ENCODE assay signal across 16 mouse cellular contexts in the genomic region with DNA sequence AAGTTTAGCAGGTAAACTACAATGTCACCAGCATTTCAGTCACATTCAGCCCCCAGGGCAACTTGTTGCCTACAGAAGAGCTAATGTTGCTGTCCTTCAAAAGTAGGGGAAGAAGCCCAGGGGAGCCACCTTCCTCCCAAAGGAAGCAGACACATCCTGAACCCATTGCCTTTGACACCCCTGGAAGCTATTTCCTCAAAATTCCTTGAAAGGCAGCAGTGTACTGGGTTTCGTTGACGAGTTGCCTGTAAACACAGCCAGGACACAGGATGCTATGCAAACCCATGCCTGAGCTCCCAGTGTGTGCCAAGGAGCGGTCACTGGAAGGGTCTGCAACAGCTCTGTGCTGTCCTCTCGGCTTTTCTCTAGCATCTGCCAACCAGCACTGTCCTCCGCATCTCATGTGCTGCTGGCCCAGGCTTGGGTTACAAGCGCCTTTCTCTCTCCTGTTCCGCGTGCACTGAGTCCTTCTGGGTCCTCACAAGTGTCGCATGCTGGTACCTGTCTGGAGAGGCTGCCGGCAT.
DNase-seq lines count a peak whose midpoint lies in the region; ATAC-seq and TF ChIP-seq lines count a peak whose summit lies in the region.
"Had no signal": no experiment of that assay in that cellular context is flagged by ENCODE, and none has a peak within 500 bp of the region (broad histone marks: within the 10 kb centered on the region; RNA-seq: fewer than 3 reads in every experiment).

No protein-coding gene starts in this region.

- H3K4me2 ChIP-seq in heart, embryonic 11.5 days, result no peak overlapping the region
- no peak overlapping the region for H3K4me2 ChIP-seq in kidney, embryonic 15.5 days
- no peak overlapping the region for H3K4me2 ChIP-seq in hindbrain, postnatal 0 days (ENCODE audit: low read depth, low read length)

- H3K27me3 ChIP-seq in heart, embryonic 11.5 days (ENCODE audit: control insufficient read depth, insufficient read depth, low read length), result no peaks in the 10 kb centered on the region; the same call in 1 of the 2 replicates
- no peaks in the 10 kb centered on the region for H3K27me3 ChIP-seq in kidney, embryonic 15.5 days
- H3K27me3 ChIP-seq in hindbrain, postnatal 0 days (ENCODE audit: insufficient read depth, low read length), result no peaks in the 10 kb centered on the region
- H3K27me3 ChIP-seq: CH12.LX had no signal

- H3K9ac ChIP-seq in heart, embryonic 11.5 days (ENCODE audit: low read depth, low read length), result no peak overlapping the region
- H3K9ac ChIP-seq in kidney, embryonic 15.5 days, result no peak overlapping the region
- no peak overlapping the region for H3K9ac ChIP-seq in hindbrain, postnatal 0 days (replicated peaks; ENCODE audit: low read length)

- no peak for ATAC-seq in heart, embryonic 11.5 days (replicated peaks; ENCODE audit: insufficient number of reproducible peaks, low FRiP score, low TSS enrichment)
- 0 out of 2 replicates have a peak, but pooled peaks have one; percentile 38 for ATAC-seq in kidney, embryonic 15.5 days (replicated peaks; ENCODE audit: low FRiP score)
- ATAC-seq in hindbrain, postnatal 0 days, result no peak
- ATAC-seq: activated CD4-positive, CD25-positive, alpha-beta regulatory T cell, adult 4 months; intestine, embryonic 16.5 days had no signal

- no peaks in the 10 kb centered on the region for H3K9me3 ChIP-seq in heart, embryonic 11.5 days (replicated peaks; ENCODE audit: control insufficient read depth, low read length)
- no peaks in the 10 kb centered on the region for H3K9me3 ChIP-seq in kidney, embryonic 15.5 days (replicated peaks)
- no peaks in the 10 kb centered on the region for H3K9me3 ChIP-seq in hindbrain, postnatal 0 days (ENCODE audit: low read length)
- H3K9me3 ChIP-seq: limb, embryonic 10.5 days had no signal

- no peak overlapping the region for H3K4me3 ChIP-seq in heart, embryonic 11.5 days (ENCODE audit: low read depth, low read length)
- H3K4me3 ChIP-seq in kidney, embryonic 15.5 days (replicated peaks), result no peak overlapping the region
- no peak overlapping the region for H3K4me3 ChIP-seq in hindbrain, postnatal 0 days (ENCODE audit: low read length)
- H3K4me3 ChIP-seq: limb, embryonic 10.5 days had no signal

- no peak for TF ChIP-seq CTCF in hindbrain, postnatal 0 days (IDR thresholded peaks at IDR 0.05; ENCODE audit: low read depth)

- DNase-seq in heart, adult 9 months (ENCODE audit: low spot score in 2 of 2), result peak; percentile 3 to 36
- peak; percentile 15 for DNase-seq in lung, postnatal 10 days
- DNase-seq in lung, postnatal 14 days, result no peak
- peak; percentile 9 to 40 for DNase-seq in lung, postnatal 4 days
- DNase-seq in left cerebral cortex, postnatal 14 days (ENCODE audit: low spot score in 2 of 2), result no peak
- DNase-seq in hindbrain, postnatal 0 days (ENCODE audit: low spot score), result no peak
- DNase-seq: cerebellum, adult 2 months; retina, postnatal 1 day; thymus, postnatal 36 days had no signal

- no peaks in the 10 kb centered on the region for H3K4me1 ChIP-seq in heart, embryonic 11.5 days (ENCODE audit: control insufficient read depth, insufficient read depth, low read length)
- 0 out of 2 replicates have a peak, but pooled peaks cover 5% of the 10 kb centered on the region for H3K4me1 ChIP-seq in kidney, embryonic 15.5 days
- no peaks in the 10 kb centered on the region for H3K4me1 ChIP-seq in hindbrain, postnatal 0 days (ENCODE audit: insufficient read depth, low read length)

- intact Hi-C loops in left cerebral cortex, postnatal 14 days (cut with DNase I), result no loop called here

- WGBS in heart, embryonic 11.5 days (ENCODE audit: insufficient replicate concordance), result 77% methylated on average over 10 of the region's 10 CpGs
- WGBS in kidney, embryonic 15.5 days, result 82% methylated on average over 10 of the region's 10 CpGs
- WGBS in hindbrain, postnatal 0 days, result 89% methylated on average over 10 of the region's 10 CpGs

- H3K27ac ChIP-seq in heart, embryonic 11.5 days (ENCODE audit: low read depth, low read length), result no peak overlapping the region
- H3K27ac ChIP-seq in kidney, embryonic 15.5 days, result peak overlapping the region; percentile 64; the same call in 1 of the 2 replicates
- H3K27ac ChIP-seq in hindbrain, postnatal 0 days, result no peak overlapping the region
- H3K27ac ChIP-seq: limb, embryonic 10.5 days; stomach, postnatal 0 days had no signal

- H3K36me3 ChIP-seq in heart, embryonic 11.5 days (ENCODE audit: control insufficient read depth, insufficient read depth, low read length), result no peaks in the 10 kb centered on the region
- H3K36me3 ChIP-seq in kidney, embryonic 15.5 days, result no peaks in the 10 kb centered on the region
- no peaks in the 10 kb centered on the region for H3K36me3 ChIP-seq in hindbrain, postnatal 0 days (ENCODE audit: insufficient read depth, low read length)
- H3K36me3 ChIP-seq: limb, embryonic 10.5 days had no signal

Comparison
In these comparisons a context has a peak if more than half of its experiments do, and no peak if none do; other contexts are left out.
1. DNase-seq: peak in heart, adult 9 months (2 of 2), lung, postnatal 10 days (single experiment) and lung, postnatal 4 days (2 of 2); none in lung, postnatal 14 days (single experiment), left cerebral cortex, postnatal 14 days (0 of 2) and hindbrain, postnatal 0 days (single experiment).